Mouse (Mus musculus) myocyte (in vitro differentiated cells): ENCODE measurements around the gene Ccdc174.

Experiments used
- CEBPB ChIP-seq: IDR thresholded peaks from 2 replicates; pipeline ENCODE4 v1.6.1; 2011; ENCODE audit warnings: mild to moderate bottlenecking, moderate library complexity; ENCODE audit not compliant: poor library complexity, insufficient read depth, severe bottlenecking
- E2F4 ChIP-seq: IDR thresholded peaks from one replicate; pipeline ENCODE4 v1.6.1; 2011; ENCODE audit warnings: mild to moderate bottlenecking, control low read depth, moderate library complexity; ENCODE audit not compliant: insufficient read depth
- MAX ChIP-seq: IDR thresholded peaks from one replicate; pipeline ENCODE4 v1.6.1; 2011; ENCODE audit warnings: low read depth, mild to moderate bottlenecking, control low read depth
- MYOG ChIP-seq, 3 experiments: IDR thresholded peaks; one replicate each; pipeline ENCODE4 v1.6.1; 2011; ENCODE audit warnings: control low read depth in 2 of 3, low read depth in 2 of 3, mild to moderate bottlenecking in 2 of 3; ENCODE audit not compliant: insufficient read length in 2 of 3, control insufficient read depth in 1 of 3, insufficient read depth in 1 of 3
- POLR2A ChIP-seq: IDR thresholded peaks from one replicate; pipeline ENCODE4 v1.6.1; 2011; ENCODE audit warnings: low read depth, mild to moderate bottlenecking, control low read depth, moderate library complexity; ENCODE audit not compliant: insufficient read length
- POLR2AphosphoS2 ChIP-seq: IDR thresholded peaks from one replicate; pipeline ENCODE4 v1.6.1; 2011; ENCODE audit warnings: low read depth, control low read depth; ENCODE audit not compliant: insufficient read length
- SRF ChIP-seq: IDR thresholded peaks from one replicate; pipeline ENCODE4 v1.6.1; 2011; ENCODE audit warnings: low read depth; ENCODE audit not compliant: control insufficient read depth, insufficient read length
- TCF12 ChIP-seq: IDR thresholded peaks from one replicate; pipeline ENCODE4 v1.6.1; 2011; ENCODE audit warnings: mild to moderate bottlenecking, control low read depth; ENCODE audit not compliant: poor library complexity, insufficient read depth, severe bottlenecking
- TCF3 ChIP-seq: IDR thresholded peaks from one replicate; pipeline ENCODE4 v1.6.1; 2011; ENCODE audit warnings: low read depth, control low read depth; ENCODE audit not compliant: insufficient read length
- USF1 ChIP-seq: IDR thresholded peaks from one replicate; pipeline ENCODE4 v1.6.1; 2011; ENCODE audit warnings: low read depth, mild to moderate bottlenecking, control low read depth, moderate library complexity

GRCm38 (mm10) chr6:91858339-91858738, 19.5 kb upstream of the Ccdc174 start:
- TF ChIP-seq POLR2A = no peak
- no peak for TF ChIP-seq MYOG (IDR thresholded peaks at IDR 0.05; ENCODE audit: control insufficient read depth in 1 of 3, insufficient read depth in 1 of 3, insufficient read length in 2 of 3, low read depth in 2 of 3)
- no peak for TF ChIP-seq CEBPB
- no peak for TF ChIP-seq POLR2AphosphoS2
- no peak for TF ChIP-seq MAX
- TF ChIP-seq SRF = no peak
- no peak for TF ChIP-seq E2F4
- no peak for TF ChIP-seq USF1
- TF ChIP-seq TCF12 = no peak
- TF ChIP-seq TCF3 = no peak
